Mouse (Mus musculus): ENCODE measurements around the gene Malsu1. TPM values are rescaled to one million over a fixed set of nuclear protein-coding genes. Genes with fewer than 3 reads are reported as not detected.
A peak's percentile ranks its signal among the peaks of the same experiment; 100 is the strongest.

Gene Malsu1
- polyA plus RNA-seq, 1 experiment, result 18.6 TPM

DNA sequence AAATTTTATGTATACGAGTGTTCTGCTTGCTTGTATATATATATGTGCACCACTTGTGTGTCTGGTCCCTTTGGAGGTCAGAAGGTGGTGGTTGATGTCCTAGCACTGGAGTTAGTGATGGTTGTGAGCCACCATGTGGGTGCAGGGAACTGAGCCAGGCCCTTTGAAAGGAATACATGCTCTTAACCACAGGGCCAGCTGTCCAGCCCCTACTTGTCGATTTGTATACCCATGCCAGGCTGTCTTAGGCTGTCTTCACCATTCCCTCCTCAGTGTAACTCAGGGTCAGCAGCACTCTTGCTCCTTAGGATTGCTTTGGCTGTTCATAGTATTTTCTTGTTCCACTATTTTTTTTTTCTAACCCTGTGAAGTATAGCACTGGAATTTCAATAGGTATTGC lies 4.3 kb downstream of the Malsu1 start:
- no peak for TF ChIP-seq POLR2A (IDR thresholded peaks at IDR 0.05; ENCODE audit: borderline replicate concordance, extremely low read depth, insufficient read depth, insufficient read length, poor library complexity, severe bottlenecking)
- TF ChIP-seq CTCF (IDR thresholded peaks at IDR 0.05; ENCODE audit: borderline replicate concordance, extremely low read depth, insufficient read depth, insufficient read length), result no peak
- no peak for DNase-seq (ENCODE audit: low read depth)

GRCm38 (mm10) chr6:49079313-49079712 lies 5.7 kb downstream of the Malsu1 start:
- TF ChIP-seq CTCF (IDR thresholded peaks at IDR 0.05; ENCODE audit: borderline replicate concordance, extremely low read depth, insufficient read depth, insufficient read length) (no peak), POLR2A (IDR thresholded peaks at IDR 0.05; ENCODE audit: borderline replicate concordance, extremely low read depth, insufficient read depth, insufficient read length, poor library complexity, severe bottlenecking) (no peak)
- DNase-seq (ENCODE audit: low read depth), result no peak

GRCm38 (mm10) chr6:49083008-49083407 lies 9.4 kb downstream of the Malsu1 start:
- no peak for TF ChIP-seq POLR2A (IDR thresholded peaks at IDR 0.05; ENCODE audit: borderline replicate concordance, extremely low read depth, insufficient read depth, insufficient read length, poor library complexity, severe bottlenecking)
- no peak for TF ChIP-seq CTCF (IDR thresholded peaks at IDR 0.05; ENCODE audit: borderline replicate concordance, extremely low read depth, insufficient read depth, insufficient read length)
- no peak for DNase-seq (ENCODE audit: low read depth)

- no peak for DNase-seq (ENCODE audit: low read depth)
- no peak for TF ChIP-seq POLR2A (IDR thresholded peaks at IDR 0.05; ENCODE audit: borderline replicate concordance, extremely low read depth, insufficient read depth, insufficient read length, poor library complexity, severe bottlenecking)
- no peak for TF ChIP-seq CTCF (IDR thresholded peaks at IDR 0.05; ENCODE audit: borderline replicate concordance, extremely low read depth, insufficient read depth, insufficient read length)
Observed at GRCm38 (mm10) chr6:49094968-49095367, 21.4 kb downstream of the Malsu1 start.

DNA sequence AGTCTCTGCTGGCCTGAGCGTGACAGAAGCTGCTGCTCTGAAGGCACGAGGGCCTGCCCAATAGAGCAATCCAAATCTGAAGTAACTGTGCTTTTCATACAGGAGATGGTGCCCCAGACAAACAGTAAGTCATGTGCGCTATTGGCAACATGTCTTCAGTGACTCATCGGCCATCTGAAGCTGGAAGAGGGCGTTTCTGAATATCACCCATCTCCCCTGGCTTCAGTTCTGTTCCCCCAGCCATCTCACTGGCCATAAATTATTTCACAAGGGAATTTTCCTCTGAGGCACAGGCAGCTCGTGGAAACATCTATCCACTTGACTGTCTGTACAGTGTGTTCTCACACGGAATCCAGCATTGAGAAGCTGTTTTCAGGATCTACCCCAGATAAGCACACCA lies 22.8 kb downstream of the Malsu1 start:
- no peak for TF ChIP-seq POLR2A (IDR thresholded peaks at IDR 0.05; ENCODE audit: borderline replicate concordance, extremely low read depth, insufficient read depth, insufficient read length, poor library complexity, severe bottlenecking)
- TF ChIP-seq CTCF (IDR thresholded peaks at IDR 0.05; ENCODE audit: borderline replicate concordance, extremely low read depth, insufficient read depth, insufficient read length), result no peak
- DNase-seq (ENCODE audit: low read depth), result peak; percentile 17

- DNase-seq (ENCODE audit: low read depth), result peak; percentile 93
- no peak for TF ChIP-seq CTCF (IDR thresholded peaks at IDR 0.05; ENCODE audit: borderline replicate concordance, extremely low read depth, insufficient read depth, insufficient read length)
Observed at GRCm38 (mm10) chr6:49096933-49097461, 23.4 kb downstream of the Malsu1 start.

- DNase-seq (ENCODE audit: low read depth), result peak; percentile 70
- TF ChIP-seq POLR2A (IDR thresholded peaks at IDR 0.05; ENCODE audit: borderline replicate concordance, extremely low read depth, insufficient read depth, insufficient read length, poor library complexity, severe bottlenecking), result no peak
- no peak for TF ChIP-seq CTCF (IDR thresholded peaks at IDR 0.05; ENCODE audit: borderline replicate concordance, extremely low read depth, insufficient read depth, insufficient read length)
Observed at GRCm38 (mm10) chr6:49097596-49098110, 24.1 kb downstream of the Malsu1 start.

DNA sequence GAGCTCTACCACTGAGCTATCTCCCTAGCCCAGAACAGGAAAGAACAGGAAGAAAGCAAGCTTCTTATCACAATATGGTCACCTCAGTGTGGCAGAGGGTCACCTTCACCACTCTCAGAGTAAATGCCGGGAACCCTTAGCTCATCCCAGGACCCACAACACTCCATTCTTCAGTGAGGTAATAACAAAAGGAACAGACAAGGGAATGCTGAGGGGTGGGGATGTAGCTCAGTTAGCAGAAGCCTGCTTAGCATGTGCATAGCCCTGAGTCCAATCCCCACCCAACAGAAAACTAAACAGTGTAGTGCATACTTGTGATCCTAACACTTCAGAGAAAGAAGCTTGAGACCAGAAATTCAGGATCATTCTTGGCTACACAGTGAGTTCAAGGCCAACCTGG lies 25.5 kb downstream of the Malsu1 start:
- no peak for TF ChIP-seq POLR2A (IDR thresholded peaks at IDR 0.05; ENCODE audit: borderline replicate concordance, extremely low read depth, insufficient read depth, insufficient read length, poor library complexity, severe bottlenecking)
- no peak for TF ChIP-seq CTCF (IDR thresholded peaks at IDR 0.05; ENCODE audit: borderline replicate concordance, extremely low read depth, insufficient read depth, insufficient read length)

DNA sequence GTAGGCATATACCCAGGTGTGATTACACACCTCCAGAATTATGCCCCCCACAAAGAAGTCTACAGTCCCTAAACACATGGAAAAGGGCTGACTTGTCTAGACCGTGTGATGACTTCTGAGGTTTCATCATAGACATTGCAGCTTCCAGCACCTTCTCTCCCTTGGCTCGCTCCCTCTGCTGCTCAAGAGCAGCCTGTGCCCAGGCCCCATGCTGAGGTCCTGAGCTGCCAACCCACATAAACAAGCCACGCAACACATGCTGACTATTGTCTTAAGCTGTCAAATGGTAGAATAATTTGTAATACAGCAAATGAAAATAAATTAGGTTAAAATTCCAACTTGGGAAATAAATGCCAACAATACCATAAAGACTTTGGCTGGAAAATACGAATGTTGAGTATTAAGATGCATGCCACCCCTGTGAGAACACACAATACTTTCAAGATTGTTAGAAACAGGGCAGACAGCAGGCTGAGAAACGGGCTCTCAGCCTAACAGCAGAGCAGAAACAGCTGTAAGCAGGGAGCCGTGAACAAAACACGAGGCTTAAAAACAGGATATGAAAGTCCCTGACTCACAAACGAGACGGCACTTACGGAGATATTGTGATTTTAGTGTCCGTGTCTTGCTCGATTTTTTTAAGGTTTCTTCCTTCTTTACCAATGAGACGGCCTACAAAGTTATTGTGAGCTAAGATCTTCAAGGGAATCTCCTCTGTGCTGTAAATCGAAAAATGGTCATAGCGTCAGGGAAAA lies 33.3 kb downstream of the Malsu1 start:
- DNase-seq (ENCODE audit: low read depth), result no peak
- no peak for TF ChIP-seq POLR2A (IDR thresholded peaks at IDR 0.05; ENCODE audit: borderline replicate concordance, extremely low read depth, insufficient read depth, insufficient read length, poor library complexity, severe bottlenecking)
- TF ChIP-seq CTCF (IDR thresholded peaks at IDR 0.05; ENCODE audit: borderline replicate concordance, extremely low read depth, insufficient read depth, insufficient read length), result no peak

More for the DNA sequence above, 25.5 kb downstream of the Malsu1 start:
- no peak for DNase-seq (ENCODE audit: low read depth)

- no peak for DNase-seq (ENCODE audit: low read depth)
- TF ChIP-seq POLR2A (IDR thresholded peaks at IDR 0.05; ENCODE audit: borderline replicate concordance, extremely low read depth, insufficient read depth, insufficient read length, poor library complexity, severe bottlenecking) (no peak), CTCF (IDR thresholded peaks at IDR 0.05; ENCODE audit: borderline replicate concordance, extremely low read depth, insufficient read depth, insufficient read length) (no peak)
Observed at GRCm38 (mm10) chr6:49109196-49109595, 35.6 kb downstream of the Malsu1 start.

DNA sequence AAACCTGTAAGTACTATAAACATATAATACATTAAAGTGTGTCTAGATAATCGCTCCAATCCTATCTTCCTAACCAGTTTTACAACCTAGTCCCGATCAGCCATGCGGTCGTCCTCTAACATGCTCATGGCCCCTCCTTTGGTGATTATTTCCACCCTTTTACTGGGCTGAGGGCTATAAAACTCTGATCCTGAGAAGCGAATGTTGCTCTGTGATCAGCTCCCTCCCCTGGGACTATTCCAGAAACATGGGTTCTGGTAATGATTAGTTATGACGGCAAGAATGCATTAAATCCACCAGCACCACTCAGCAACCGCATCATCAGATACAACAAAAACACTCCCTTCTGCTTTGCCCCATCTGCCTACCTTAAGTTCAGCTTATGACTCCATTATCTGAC lies 40.3 kb downstream of the Malsu1 start:
- no peak for DNase-seq (ENCODE audit: low read depth)
- TF ChIP-seq CTCF (IDR thresholded peaks at IDR 0.05; ENCODE audit: borderline replicate concordance, extremely low read depth, insufficient read depth, insufficient read length) (no peak), POLR2A (IDR thresholded peaks at IDR 0.05; ENCODE audit: borderline replicate concordance, extremely low read depth, insufficient read depth, insufficient read length, poor library complexity, severe bottlenecking) (no peak)

DNA sequence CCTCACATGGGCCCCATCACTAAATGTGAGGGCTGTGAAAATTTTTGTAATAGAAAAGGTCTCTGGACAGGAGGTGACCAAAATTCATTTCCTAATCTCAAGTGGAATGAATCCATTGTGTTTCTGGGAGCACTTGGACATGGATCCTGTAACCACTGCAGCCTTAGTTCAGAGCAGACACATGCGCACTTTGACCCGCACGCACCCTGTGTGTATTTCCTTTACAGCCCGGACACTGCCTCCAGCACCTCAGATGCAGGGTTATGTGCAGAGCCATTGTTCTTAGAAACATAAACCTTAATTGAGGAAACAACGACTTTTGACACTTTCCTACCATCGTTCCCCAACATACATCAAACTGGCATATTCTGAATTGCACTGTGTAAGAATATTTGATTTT lies 40.9 kb downstream of the Malsu1 start:
- no peak for DNase-seq (ENCODE audit: low read depth)

More for the DNA sequence above, 40.9 kb downstream of the Malsu1 start:
- no peak for TF ChIP-seq POLR2A (IDR thresholded peaks at IDR 0.05; ENCODE audit: borderline replicate concordance, extremely low read depth, insufficient read depth, insufficient read length, poor library complexity, severe bottlenecking)
- TF ChIP-seq CTCF (IDR thresholded peaks at IDR 0.05; ENCODE audit: borderline replicate concordance, extremely low read depth, insufficient read depth, insufficient read length), result no peak

Data from brain, embryonic 14.5 days (tissue).